Mouse (Mus musculus) embryonic fibroblast, embryonic 13.5 days (primary cell): ENCODE data around the gene Ngef.

Experiments used
- CTCF ChIP-seq: IDR thresholded peaks from 2 replicates; pipeline ENCODE4 v1.5.1; 2011; ENCODE audit warnings: mild to moderate bottlenecking, control low read depth, low read length, moderate library complexity, borderline replicate concordance; ENCODE audit not compliant: insufficient read depth
- POLR2A ChIP-seq: IDR thresholded peaks from 2 replicates; pipeline ENCODE4 v1.6.1; 2011; ENCODE audit warnings: low read depth, mild to moderate bottlenecking, control low read depth, low read length, moderate library complexity

DNA sequence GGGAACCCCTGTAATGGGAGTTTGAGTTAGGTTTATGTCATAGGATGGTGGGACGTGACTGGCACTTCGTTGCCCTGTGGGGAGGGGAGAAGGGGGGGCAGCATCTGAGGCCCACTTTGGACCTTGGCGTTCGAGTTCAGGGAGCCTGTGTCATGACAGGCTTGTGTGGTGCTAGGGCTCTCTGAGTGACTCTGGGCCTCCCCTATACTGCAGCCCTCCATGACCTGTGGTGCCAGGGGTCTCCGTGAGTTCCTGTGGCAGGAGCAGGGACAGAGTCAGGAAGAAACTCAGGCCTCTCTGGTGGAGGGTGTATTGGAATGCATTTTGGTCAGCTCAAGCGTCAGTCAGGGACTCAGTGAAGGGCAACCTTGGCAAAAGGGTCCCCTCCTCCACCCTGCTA, 47.0 kb upstream of the Ngef start:
- no peak for TF ChIP-seq CTCF
- TF ChIP-seq POLR2A = no peak
